Mouse (Mus musculus) erythroblast, embryonic 14.5 days (primary cell): Measurements from ENCODE around the gene Kdm3a.

Experiments
- GATA1 ChIP-seq: IDR thresholded peaks from 2 replicates; pipeline ENCODE4 v1.6.1; 2012; ENCODE audit warnings: low read length, inconsistent platforms, mixed read lengths
- TAL1 ChIP-seq: IDR thresholded peaks from 3 replicates; pipeline ENCODE4 v1.6.1; 2012; ENCODE audit warnings: low read length, inconsistent platforms, mixed read lengths

- no peak for TF ChIP-seq GATA1
- TF ChIP-seq TAL1, result no peak
Observed at GRCm38 (mm10) chr6:71632486-71632828, 333 bp downstream of the Kdm3a start.
